Mouse (Mus musculus) testis, postnatal 10 days (tissue): ENCODE results near the gene Cdh23.
"Not testable (repeated sequence)": the region's sequence is repeated elsewhere in the genome, so short reads cannot be mapped to it uniquely, and the experiment has no call there.

Experiments used
- DNase-seq: peaks from one replicate; pipeline ENCODE4 v3.0.0; 2021; ENCODE audit warnings: low spot score

Cdh23 gene

DNA sequence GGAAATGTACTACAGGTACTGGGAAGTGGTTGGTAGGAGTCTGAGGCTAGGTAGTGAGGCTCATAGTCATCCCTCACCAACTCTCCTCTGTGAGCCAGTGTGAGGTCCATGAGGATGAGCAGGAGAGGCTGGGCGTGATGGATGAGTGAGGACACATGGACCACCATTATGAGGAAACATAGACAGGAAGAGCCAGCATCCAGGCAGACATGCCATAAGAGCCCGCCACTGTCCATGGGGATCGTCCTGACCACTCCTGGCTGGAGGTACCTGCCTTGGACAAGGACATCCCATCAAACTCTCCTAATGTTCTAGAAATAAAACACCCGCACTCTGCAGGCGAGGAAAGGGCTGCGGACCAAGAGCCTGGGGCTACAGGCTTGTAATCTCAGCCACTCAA is at the start of gene Cdh23:
Gene Cdh23, minus strand, starts transcription at position 101 of the 400 bp plus-strand sequence.
- no peak for DNase-seq

DNA sequence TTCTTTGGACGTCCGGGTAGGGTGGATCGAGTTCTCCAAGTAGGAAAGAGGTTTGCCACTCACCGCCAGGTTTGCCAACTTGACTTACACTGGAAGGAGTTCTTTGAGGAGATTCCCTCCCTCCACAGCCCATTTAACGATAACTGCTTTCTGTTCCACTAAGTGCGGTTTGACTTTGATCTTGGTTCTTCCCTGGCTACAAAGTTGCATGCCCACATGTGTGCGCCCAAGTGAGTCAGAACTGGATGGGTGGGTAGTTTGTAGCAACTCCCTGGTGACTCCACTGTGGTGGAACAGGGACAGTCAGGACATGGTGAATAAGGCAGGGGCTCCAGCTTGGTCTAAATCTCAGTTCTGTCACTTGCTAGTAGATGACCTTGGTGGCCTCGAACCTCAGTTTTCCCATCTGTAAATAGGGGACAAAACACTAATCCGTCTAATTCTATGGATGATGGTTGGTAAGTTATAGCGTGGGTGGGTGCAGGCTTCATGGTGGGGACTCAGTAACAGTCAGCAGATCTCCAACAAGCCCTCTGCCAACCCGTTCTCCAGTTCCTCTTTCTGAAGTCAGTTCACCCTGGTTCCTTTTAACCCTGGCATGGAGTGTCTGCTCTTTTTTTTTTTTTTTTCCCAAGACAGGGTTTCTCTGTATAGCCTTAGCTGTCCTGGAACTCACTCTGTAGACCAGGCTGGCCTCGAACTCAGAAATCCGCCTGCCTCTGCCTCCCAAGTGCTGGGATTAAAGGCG is 48.4 kb upstream of the Cdh23 start:
- DNase-seq: no peak

DNA sequence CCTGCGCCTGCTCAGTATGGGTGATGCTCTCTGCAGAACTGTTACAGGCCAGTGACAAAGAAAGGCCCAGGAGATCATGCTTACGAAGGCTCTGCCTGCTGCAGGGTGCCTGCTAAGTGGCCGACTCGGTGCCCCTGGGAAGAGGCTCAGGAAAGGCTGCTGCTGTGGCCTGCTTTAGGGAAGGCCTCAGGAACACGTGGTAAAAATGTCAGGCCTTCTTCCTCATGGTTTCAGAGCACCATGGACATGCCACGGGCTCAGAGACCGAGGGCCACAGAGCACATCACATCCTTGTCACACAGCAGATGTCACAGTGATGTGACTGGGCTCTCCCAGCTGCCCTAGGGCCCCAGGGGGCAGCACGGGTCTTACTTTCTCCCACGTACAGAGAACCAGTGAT is 47.4 kb upstream of the Cdh23 start:
- DNase-seq: no peak

DNA sequence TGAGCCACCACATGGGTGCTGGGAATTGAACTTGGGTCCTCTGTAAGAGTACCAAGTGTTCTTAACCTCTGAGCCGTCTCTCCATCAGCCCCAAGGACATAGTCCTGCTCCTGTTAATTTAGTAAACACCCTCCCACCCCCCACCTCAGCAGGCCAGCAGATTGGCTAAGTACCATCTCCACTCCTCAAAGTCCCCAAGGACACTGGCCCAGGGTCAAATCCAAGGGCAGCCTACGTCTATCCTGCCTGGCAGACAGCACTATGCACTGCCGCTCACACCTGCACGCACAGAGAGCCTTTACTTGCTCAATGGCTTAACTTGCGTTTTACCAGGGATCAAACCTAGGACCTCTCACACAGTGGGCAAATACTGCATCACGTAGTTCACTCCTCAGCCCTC is 46.7 kb upstream of the Cdh23 start:
- DNase-seq: no peak

DNA sequence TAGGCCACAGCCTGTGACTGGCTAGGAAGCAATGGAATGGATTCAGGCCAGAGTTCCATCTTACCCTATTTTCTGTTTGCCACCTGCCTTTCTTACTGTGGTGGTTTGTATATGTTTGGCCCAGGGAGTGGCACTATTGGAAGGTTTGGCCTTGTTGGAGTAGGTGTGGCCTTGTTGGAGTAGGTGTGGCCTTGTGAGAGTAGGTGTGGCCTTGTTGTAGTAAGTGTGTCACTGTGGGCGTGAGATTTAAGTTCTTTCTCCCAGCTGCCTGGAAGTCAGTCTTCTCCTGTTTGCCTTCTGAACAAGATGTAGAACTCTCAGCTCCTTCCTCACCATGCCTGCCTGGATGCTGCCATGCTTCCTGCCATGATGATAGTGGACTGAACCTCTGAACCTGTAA is 46.0 kb upstream of the Cdh23 start:
- not testable (repeated sequence) for DNase-seq

DNA sequence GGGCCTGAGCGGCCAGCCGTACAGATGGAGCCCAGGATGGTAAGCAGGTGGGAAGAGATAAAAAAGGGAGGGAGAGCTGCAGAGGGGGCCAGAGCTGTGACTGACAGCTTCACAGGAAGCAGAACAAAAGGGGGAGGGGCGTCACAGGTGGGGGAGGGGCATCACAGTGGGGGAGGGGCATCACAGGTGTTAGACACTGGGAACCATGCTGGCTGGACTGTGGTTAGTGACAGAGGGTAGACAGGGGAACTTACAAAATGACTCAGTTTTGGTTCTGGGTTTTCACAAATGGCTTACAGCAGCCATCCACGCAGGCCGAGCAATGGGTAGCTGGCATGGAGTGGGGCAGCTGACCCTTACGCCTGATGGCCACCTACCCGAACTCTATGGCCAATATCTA is 45.1 kb upstream of the Cdh23 start:
- DNase-seq: no peak

DNA sequence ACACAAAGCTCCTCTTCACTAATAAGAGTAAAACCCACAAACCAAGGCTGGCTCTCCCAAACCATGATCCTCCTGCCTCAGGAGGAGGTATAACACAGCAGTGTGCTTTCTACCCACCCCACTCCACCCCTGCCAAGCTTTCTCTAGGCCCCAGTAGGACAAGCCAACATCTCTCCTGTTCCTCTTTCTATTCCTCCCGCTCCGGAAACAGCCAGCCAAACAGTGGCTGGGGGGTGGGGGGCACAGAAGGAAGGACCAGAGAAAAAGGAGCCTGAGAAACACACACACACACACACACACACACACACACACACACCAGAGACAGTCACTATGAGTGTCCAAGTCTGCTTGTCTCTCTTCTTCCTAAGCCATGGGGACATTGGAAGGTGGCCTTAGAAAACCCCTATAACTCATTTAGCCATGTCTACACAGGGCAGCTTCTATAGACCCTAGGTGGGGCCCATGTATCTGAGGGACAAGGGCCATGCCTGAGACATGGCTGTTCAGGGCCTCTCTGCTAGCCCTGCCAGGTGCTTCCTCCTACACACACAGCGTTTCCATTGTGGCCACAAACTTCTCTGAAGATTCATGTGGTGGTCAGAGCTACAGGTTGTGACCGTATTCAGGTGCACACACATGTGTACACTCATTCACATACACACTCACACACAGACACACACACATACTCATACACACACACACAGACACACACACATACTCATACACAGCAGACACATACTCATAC is 43.5 kb upstream of the Cdh23 start:
- no peak for DNase-seq

DNA sequence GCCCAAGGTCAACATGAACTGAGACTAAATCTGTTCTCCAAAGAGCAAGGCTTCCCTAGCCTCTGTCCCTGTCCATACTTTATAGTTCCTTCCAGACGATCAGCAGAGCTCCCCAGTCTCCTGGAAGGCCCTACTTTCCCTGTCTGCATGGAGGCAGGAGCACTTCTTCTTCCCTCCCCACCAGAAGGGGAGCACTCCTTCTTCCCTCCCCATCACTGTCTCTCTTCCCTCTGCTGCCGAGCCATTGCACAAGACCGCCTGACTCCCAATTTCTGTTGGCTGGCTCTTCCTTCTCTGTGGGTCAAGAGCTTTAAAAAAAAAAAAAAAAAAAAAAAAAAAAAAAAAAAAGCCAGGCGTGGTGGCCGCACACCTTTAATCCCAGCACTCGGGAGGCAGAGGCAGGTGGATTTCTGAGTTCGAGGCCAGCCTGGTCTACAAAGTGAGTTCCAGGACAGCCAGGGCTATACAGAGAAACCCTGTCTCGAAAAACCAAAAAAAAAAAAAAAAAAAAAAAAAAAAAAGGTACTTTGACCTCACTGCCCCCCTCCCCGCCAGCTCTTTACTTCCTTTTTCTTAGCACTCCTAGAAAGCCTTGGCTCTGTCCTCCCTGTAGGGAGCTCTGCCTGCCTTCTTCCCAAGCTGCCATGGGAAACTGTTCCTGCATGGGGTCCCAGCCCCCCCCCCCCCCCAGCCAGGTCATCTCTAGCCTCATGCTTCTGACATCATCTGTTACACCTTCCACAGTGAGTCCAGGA is 41.8 kb upstream of the Cdh23 start:
- DNase-seq: no peak

DNA sequence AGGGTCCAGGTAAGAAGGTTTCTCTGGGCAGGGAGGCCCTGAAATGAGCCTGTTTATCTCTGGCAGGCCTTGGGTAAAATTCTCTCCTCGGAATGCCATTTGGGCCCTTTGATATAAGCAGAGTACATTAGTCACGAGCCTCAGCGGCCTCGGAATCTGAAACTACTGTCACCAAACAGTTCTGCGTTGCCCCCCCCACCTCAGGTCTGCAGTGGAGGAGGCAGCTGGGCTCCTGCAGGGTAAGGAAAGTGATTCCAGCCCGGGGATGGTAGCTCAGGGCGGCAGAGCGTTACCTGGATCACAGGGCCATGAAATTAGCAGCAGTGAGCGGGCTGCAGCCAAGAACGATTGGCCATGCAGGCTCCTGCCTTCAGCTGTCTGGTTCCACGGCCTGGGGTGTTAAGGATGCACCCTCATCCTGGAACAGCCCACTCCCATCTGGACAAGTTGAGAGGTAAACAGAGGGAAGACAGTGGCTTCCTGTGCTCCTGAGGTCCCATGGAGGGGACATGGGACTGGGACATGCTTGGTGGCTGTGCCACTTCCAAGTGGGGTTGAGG is 41.0 kb upstream of the Cdh23 start:
- DNase-seq: no peak

DNA sequence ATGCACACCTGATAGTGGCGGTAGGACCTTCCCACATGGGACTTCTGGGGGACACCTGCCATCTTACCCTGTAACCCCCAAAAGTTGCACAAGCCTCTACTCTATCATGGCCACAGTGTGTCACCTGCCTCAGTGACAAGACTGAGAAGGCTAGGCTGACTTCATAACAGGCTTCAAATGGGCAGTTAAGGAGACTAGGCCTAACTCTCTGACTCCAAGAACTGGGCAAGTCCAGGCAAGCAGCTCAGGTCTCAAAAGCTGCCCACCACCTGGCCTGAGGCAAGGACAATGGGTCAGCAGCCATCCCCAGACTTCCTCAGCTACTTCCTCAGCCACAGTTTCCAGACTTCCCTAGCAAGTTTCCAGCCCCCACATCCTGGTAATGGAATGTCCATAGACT is 39.4 kb upstream of the Cdh23 start:
- no peak for DNase-seq

DNA sequence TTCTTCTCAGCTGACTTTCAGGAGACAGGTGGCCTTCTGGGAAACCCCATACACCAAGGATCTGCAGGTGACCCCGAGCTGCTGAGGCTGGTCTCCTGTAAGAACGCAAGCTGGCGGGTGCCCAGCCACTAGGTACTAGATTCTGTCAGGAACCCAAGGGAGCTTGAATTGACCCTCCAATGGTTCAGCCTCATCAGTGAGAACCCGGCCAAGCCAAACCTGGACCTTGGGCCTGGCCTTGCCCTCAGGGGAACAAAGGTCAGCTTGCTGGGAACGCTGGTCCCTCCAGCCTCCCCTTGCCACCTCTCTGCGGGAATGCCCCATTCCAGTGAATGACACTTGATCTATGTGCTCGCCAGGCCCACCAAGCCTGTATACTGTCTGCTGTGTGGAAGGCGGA is 37.2 kb upstream of the Cdh23 start:
- DNase-seq: no peak

DNA sequence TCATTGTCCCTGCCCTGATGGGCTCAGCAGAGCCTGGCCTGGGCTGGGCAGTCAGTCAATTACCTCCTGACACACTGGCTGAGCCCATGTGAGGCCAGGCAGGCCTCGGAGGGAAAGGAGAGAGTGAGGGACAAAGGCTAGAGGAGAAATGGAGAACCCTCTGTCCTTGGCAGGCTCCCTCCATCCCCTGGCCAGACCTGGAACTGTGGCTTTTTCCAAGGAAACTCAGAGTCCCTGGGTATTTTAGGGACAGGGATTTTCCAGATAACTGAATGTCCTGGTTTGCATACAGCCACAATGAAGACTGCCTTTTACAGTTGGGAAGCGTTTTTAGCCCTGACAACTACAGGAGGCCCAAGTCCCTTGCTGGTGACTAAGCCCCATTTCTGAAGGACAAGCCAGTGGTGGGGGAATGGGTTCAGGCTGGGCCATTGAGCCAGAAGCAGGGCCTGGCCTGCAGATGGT is 36.1 kb upstream of the Cdh23 start:
- DNase-seq: no peak

DNA sequence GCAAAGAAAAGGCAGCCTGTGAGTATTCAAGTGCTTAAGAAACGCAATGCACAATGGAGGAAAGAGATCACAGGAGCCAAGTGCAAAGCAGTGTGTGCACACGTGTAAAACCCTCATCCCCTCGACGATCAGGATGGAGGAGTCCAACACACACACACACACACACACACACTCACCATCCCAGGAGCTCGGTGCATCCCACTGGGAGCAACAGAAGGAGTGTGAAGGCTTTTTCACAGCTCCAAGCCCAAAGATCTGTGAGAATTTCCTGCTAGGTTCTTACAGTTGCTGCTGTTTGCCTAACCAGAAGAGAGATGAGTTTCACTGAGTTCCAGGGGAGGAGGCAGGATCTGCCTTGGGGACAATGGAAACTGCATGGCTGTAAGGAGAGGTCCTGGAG is 35.5 kb upstream of the Cdh23 start:
- DNase-seq: no peak

DNA sequence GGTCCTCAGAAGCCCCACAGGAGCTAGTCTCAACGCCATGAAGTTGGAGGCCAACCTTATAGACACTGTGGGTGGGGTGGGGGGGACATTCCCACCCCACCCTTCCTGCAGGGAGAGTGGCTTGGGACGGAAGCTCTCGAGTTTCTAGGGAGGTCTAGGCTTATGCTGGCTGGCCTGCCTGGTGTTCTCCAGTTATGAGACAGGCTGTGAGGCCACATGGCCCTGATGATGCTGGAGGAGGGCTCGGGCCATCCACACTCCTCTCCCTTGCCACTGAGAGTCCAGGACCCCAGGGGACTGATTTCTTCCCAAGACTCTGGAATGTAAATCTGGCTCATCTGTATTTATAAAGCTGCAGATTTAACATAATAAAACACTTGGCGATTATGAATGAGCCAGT is 31.0 kb upstream of the Cdh23 start:
- no peak for DNase-seq

DNA sequence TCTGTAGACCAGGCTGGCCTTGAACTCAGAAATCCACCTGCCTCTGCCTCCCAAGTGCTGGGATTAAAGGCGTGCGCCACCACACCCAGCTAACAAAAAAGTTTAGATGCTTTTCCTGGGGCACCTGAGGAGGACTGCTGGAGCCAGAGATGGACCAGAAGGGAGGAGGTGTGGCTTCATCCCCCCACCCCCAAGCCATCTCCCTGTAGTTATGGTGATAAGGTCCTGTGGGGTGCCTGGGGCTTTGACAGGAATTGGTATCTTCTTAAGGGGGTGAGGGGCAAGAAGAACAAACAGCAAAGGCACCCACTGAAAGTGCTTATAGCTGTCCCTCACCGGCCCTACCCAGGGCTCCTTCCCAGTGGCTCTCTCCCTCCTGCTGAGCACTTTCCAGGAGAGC is 30.6 kb upstream of the Cdh23 start:
- DNase-seq: no peak

DNA sequence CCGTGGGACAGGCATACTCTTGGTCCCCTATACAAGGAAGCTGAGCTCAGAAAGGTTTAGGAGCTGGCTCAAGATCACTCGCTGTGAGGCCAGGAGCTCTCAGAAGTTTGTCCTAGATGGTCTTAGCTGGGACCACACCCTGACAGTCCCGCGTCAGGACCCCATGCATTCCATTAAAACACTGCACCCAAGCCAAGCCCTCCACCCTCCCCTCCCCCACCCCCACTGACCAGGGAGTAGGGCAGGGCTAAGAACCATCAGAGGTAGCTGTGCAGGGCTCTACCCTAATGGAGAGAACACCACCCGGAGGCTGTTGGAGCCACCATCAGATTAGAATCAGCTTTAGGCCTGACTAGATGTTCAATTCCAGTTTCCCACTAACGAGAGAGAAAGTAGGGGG is 28.2 kb upstream of the Cdh23 start:
- no peak for DNase-seq

DNA sequence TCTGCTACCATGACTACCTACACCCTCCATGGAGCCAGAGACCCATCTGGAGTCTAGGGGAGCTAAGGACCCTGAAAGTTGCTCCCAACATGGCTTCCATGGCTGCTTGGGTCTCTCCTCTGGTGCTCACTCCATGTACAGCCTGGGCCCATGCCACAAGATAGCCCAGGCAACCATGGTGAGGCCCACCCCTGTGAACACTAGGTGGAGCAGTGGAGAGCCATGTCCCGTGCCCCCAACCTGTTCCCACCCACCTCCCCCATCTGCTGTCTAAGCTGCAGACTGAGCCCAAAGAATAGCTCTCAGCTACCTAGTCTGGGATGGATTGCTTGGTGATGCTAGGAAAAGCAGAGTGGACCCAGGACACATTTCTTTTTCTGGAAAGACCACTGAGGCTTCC is 27.1 kb upstream of the Cdh23 start:
- DNase-seq: no peak

DNA sequence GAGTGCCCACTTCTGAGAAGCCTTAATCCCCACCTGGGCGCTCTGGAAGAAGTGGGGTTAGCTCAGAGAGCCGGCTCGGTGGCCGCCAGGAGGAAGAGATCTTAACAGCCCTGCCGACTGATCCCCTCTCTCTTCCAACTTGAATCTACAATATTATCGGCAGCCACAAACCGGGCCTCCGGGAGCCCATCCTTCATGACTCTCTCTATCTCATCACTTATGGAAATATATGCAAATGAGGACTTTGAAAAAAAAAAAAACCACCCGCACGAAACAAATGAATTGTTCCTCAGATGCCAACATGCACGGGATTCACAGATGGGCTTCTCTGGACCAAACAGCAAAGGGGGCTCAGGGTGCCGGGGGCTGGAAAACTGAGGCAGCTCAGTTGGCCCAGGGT is 25.4 kb upstream of the Cdh23 start:
- DNase-seq: no peak

DNA sequence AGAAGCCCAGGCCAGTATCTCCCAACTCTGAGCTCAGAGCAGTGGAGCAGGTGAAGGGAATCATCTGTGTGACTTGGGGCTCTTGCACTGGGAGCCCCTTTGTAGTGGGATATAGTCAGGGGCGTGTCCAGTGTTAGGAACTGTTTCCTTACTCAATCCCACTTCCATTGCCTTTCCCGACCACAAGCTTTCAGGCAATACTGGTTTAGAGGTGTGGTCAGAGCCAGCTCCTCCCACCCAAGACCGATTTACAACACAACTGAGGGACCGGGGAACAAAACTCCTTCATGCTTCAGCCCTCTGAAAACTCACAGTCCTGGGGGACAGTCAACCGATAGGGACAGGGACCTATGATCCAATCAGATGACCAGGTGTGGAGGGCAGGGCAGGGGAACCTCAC is 24.2 kb upstream of the Cdh23 start:
- DNase-seq: no peak

DNA sequence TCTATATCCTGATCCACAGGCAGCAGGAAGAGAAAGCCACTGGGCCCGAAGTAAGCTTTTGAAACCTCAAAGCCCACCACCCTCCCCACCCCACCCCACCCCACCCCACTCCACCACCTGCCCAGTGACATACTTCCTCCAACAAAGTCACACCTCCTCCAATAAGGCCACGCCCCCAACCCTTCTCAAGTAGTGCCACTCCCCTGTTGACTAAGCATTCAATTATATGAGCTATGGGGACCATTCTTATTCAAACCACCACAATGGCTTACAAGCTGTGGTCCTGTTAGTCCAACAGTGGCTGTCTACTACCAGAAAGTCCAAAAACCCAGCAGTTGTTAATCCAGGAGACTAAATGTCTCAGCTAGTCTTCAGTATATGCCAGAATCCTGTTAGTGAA is 22.2 kb upstream of the Cdh23 start:
- DNase-seq: no peak

DNA sequence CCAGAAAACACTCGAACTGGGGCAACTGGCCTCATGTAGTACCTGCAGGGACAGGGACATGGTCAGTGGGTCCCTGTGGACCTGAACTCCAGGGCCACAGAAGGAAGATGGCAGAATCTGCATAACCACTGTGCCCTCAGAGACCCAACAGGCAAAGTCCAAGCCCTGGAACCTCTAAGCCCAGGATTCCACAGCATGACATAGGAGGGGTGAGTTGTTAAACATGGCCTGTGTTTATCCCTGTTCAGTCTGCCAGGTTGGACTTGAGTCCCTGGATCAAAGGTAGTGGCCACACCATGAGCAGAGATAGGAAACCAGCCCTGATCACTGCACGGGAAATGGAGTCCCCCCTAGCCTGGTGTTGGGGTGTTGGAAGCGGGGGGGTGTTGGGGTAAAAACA is 20.2 kb upstream of the Cdh23 start:
- no peak for DNase-seq

DNA sequence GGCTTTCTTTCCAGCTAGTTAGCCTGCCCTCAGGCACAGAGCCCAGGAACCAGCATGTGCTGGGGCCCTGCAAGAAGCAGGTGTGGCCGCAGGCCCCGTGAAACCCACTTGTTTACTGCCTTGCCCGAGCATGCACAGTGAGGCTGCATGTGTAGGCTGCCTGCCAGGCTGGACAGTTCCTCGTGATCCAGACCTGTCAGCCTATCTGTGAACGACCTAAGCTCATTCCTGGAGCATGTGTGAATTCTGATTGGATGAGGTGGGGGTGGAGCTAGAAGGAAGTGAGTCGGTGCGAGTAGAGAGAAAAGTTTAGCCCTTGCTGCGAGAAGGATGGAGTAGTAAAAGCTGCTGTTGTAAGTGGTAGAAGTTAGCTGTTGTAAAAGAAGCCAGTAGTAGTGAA is 16.0 kb upstream of the Cdh23 start:
- not testable (repeated sequence) for DNase-seq

DNA sequence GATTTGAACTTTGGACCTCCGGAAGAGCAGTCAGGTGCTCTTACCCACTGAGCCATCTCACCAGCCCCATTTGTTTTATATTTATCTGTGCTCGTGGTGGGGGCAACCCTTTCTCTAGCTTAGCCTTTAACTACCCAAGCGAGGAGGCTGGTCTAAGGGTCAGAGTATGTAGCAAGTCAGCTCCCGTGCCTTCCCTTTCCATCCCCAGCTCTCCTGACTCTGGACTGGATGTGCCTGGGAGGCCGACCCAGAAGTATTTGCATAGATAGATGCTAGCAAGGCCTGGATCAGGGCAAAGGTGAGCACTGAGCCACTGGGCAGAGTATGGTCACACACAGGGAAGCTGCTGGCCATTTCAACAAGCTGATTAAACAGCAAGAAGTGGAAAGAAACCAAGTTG is 12.5 kb upstream of the Cdh23 start:
- DNase-seq: no peak
